Mouse (Mus musculus): Measurements from ENCODE around the gene Catip. TPM values are rescaled to one million over a fixed set of nuclear protein-coding genes. Genes with fewer than 3 reads are reported as not detected.
A peak's percentile ranks its signal among the peaks of the same experiment; 100 is the strongest.
"Not testable (repeated sequence)": the region's sequence is repeated elsewhere in the genome, so short reads cannot be mapped to it uniquely, and the experiment has no call there.

The Catip gene
- polyA plus RNA-seq (2021): 2.2 TPM

DNA sequence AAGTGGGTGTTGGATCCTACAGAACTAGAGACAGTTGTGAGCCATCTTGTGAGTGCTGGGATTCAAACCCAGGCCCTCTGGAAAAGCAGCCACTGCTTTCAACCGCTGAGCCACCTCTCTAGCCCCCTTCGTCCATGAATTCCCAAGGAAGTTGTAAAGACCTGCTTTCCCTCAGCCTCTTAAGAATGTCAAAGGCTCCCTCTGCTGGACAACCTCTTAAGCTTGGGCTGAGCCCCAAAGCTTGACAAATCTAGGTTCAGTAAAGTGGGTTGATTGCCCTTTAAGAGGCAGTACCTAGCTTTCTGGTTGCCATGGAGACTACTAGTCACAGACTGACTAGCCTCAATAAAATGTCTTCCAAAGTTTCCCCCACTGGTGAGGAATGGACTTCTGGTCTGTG lies at the start of gene Catip:
TSS of gene Catip (plus strand) at position 297 of the 400 bp plus-strand sequence.
- POLR2A ChIA-PET: interaction anchor here (0.8 to 1.4 kb wide), 2 partner anchors 15 to 74 kb away, joined by 4 to 5 read pairs; no protein-coding TSS in a partner anchor
- in situ Hi-C loops (cut with MboI; ENCODE audit: low pct_unique_long_range_greater_than_20kb): loop anchor here (5.0 kb wide), 1 partner anchor 50 kb away; no protein-coding TSS in a partner anchor
- CTCF ChIA-PET: interaction anchor here (0.8 to 3.9 kb wide), 10 partner anchors 14 to 165 kb away, joined by 3 to 18 read pairs (median 3); no protein-coding TSS in a partner anchor
- TF ChIP-seq CTCF (IDR thresholded peaks at IDR 0.05): peak; percentile 96
- no peaks in the 10 kb centered on the region for H3K27me3 ChIP-seq
- DNase-seq (ENCODE audit: low read depth, low spot score) (peak; percentile 46), ATAC-seq (peak; percentile 69)

DNA sequence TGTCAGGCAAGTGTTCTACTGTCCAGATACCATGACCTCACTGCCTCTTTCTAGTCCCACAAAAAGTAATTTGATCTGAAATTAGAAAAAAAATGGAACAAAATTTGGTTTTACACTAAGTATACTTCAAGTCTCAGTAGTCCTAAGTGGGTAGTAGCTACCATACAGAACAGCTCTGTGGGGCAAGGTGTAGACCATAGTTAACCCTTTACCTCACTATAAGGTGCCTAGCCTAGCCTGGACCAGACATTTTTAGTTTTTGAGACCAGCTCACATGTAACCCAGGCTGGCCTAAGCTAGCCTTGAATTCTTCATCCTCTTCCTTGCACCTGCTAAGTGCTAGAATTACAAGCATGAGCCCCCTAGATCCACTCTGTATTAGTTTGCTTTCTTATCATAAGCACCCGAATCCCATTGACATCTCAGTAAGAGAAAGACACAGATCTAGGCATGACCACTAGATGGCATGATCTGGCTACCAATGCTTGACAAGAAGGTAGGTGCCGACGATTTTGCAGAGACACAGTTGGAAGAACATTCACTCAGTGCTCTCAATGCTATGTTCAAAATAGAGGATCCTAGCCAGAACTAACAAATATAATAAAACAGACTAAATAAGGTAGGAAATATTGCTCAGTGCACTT lies 48.7 kb upstream of the Catip start:
- DNase-seq (ENCODE audit: low read depth, low spot score): no peak
- no peaks in the 10 kb centered on the region for H3K27me3 ChIP-seq
- ChIA-PET POLR2A (no interaction called here), CTCF (interaction anchor here (0.6 to 3.7 kb wide), 9 partner anchors 15 to 107 kb away, joined by 3 to 18 read pairs (median 4); partner anchors contain the start of gene Catip)
- peak; percentile 86 for TF ChIP-seq CTCF (IDR thresholded peaks at IDR 0.05)
- no peak for ATAC-seq
- in situ Hi-C loops (cut with MboI; ENCODE audit: low pct_unique_long_range_greater_than_20kb): loop anchor here (5.0 kb wide), 2 partner anchors 49 to 134 kb away; partner anchors contain the start of gene Catip

- DNase-seq (ENCODE audit: low read depth, low spot score) (no peak), ATAC-seq (no peak)
- no peaks in the 10 kb centered on the region for H3K27me3 ChIP-seq
- TF ChIP-seq CTCF (IDR thresholded peaks at IDR 0.05): no peak
- in situ Hi-C loops (cut with MboI; ENCODE audit: low pct_unique_long_range_greater_than_20kb): loop anchor here (5.0 kb wide), 2 partner anchors 48 to 133 kb away; partner anchors contain the start of gene Catip
- ChIA-PET POLR2A (interaction anchor here (0.8 kb wide), 1 partner anchor 83 kb away, joined by 5 read pairs; no protein-coding TSS in a partner anchor), CTCF (interaction anchor here (3.5 to 3.7 kb wide), 2 partner anchors 13 to 47 kb away, joined by 9 to 18 read pairs; partner anchors contain the start of gene Catip)
Measured at GRCm38 (mm10) chr1:74314796-74315195, 47.1 kb upstream of the Catip start.

DNA sequence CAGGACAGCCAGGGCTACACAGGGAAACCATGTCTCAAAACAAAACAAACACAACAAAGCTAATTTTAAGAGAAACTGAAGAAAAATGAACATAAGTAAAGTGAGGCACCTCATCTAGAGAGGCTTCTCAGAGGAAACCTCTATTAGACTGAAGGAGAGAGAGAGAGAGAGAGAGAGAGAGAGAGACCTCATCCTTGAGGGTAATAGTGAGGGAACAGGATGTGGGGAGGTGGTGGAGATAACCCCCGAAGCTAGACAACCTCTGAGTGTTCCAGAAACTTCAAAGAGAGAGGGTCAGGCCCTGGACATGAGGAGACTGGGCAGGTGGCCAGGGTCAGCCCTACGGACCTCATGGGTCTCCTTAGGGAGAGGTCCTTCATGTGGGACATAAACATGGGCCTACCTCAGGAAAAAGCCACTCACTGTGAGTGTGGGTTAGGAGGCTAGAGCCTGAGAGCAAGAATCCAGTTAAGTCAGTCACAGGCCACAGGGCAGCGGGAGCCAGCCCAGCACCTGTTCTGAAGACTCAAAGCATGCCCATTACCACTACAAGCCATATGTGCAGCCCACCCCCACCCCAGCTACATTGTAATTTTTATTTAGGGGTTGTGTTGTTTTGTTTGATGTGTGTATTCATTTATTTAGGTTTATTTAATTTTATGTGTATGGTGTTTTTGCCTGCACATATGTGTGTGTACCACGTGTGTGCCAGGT lies 45.6 kb upstream of the Catip start:
- POLR2A ChIA-PET: no interaction called here
- DNase-seq (ENCODE audit: low read depth, low spot score) (no peak), ATAC-seq (no peak)
- H3K27me3 ChIP-seq: no peaks in the 10 kb centered on the region
- no peak for TF ChIP-seq CTCF (IDR thresholded peaks at IDR 0.05)
- in situ Hi-C loops (cut with MboI; ENCODE audit: low pct_unique_long_range_greater_than_20kb): no loop called here
- CTCF ChIA-PET: no interaction called here

DNA sequence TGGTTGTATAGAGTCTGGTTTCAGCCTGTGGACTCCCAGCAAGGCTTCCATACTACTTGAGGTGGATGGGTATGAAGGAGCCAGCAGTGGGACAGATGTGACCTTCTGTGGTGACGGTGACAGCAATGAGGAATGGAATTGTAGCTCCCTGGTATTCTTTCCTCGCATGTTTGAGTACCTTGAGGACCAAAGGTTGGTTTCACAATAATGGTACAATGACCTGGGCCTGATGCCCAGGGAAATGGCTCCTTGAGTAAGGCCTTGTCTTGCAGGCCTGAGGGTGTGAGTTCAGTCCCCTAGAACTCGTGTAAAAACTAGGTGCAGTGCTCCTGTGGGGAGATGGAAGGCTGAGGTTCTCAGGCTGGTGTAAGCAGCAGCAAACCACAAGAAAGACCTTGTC lies 43.2 kb upstream of the Catip start:
- in situ Hi-C loops (cut with MboI; ENCODE audit: low pct_unique_long_range_greater_than_20kb): no loop called here
- TF ChIP-seq CTCF (IDR thresholded peaks at IDR 0.05): no peak
- H3K27me3 ChIP-seq: no peaks in the 10 kb centered on the region
- CTCF ChIA-PET: no interaction called here
- DNase-seq (ENCODE audit: low read depth, low spot score) (no peak), ATAC-seq (no peak)
- POLR2A ChIA-PET: no interaction called here

- DNase-seq (ENCODE audit: low read depth, low spot score) (no peak), ATAC-seq (no peak)
- TF ChIP-seq CTCF (IDR thresholded peaks at IDR 0.05): no peak
- H3K27me3 ChIP-seq: no peaks in the 10 kb centered on the region
- in situ Hi-C loops (cut with MboI; ENCODE audit: low pct_unique_long_range_greater_than_20kb): no loop called here
- ChIA-PET POLR2A (no interaction called here), CTCF (no interaction called here)
Measured at GRCm38 (mm10) chr1:74321396-74321795, 40.5 kb upstream of the Catip start.

GRCm38 (mm10) chr1:74326916-74327315 lies 35.0 kb upstream of the Catip start:
- ATAC-seq; DNase-seq (ENCODE audit: low read depth, low spot score); POLR2A ChIA-PET; in situ Hi-C loops (cut with MboI; ENCODE audit: low pct_unique_long_range_greater_than_20kb); H3K27me3 ChIP-seq: not testable (repeated sequence)
- TF ChIP-seq CTCF (IDR thresholded peaks at IDR 0.05): peak; percentile 67
- CTCF ChIA-PET: interaction anchor here (1.0 to 2.1 kb wide), 2 partner anchors 14 to 24 kb away, joined by 3 to 9 read pairs; no protein-coding TSS in a partner anchor

DNA sequence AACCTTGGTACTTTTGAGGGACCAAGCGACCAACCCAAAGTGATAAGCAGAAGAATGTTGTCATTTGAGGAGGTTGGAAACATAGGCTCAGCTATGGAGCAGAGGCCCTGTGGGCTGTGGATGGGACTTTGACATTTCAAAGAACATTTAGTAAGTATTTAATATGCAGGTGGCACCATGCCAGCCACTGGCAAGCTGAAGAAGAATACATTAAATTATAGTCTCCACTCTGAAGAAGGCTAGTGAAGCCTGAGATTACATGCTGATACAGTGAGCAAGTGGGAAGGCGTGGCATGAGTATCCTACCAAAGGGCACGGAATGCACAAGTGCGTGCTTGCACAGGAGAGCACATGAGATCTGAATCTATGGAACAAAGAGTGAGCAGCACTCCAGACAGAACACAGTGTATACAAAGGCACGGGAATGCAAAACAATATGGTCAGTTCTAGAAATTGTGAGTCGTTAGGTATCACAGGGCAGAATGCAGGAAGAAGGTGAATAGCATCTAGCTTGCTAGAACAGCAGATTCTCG lies 31.9 kb upstream of the Catip start:
- in situ Hi-C loops (cut with MboI; ENCODE audit: low pct_unique_long_range_greater_than_20kb): no loop called here
- CTCF ChIA-PET: interaction anchor here (0.7 to 1.3 kb wide), 2 partner anchors 17 to 31 kb away, joined by 3 to 4 read pairs; no protein-coding TSS in a partner anchor
- POLR2A ChIA-PET: interaction anchor here (0.6 kb wide), 1 partner anchor 1148 kb away, joined by 4 read pairs; no protein-coding TSS in a partner anchor
- H3K27me3 ChIP-seq: no peaks in the 10 kb centered on the region
- no peak for DNase-seq (ENCODE audit: low read depth, low spot score)
- no peak for ATAC-seq
- no peak for TF ChIP-seq CTCF (IDR thresholded peaks at IDR 0.05)

- no peak for ATAC-seq
- ChIA-PET POLR2A (no interaction called here), CTCF (interaction anchor here (1.0 to 1.3 kb wide), 2 partner anchors 18 to 46 kb away, joined by 3 to 4 read pairs; partner anchors contain the start of genes Aamp and Pnkd)
- in situ Hi-C loops (cut with MboI; ENCODE audit: low pct_unique_long_range_greater_than_20kb): no loop called here
- DNase-seq (ENCODE audit: low read depth, low spot score): no peak
- no peaks in the 10 kb centered on the region for H3K27me3 ChIP-seq
- no peak for TF ChIP-seq CTCF (IDR thresholded peaks at IDR 0.05)
Measured at GRCm38 (mm10) chr1:74331046-74331681, 30.7 kb upstream of the Catip start.

GRCm38 (mm10) chr1:74332241-74332763 lies 29.6 kb upstream of the Catip start:
- in situ Hi-C loops (cut with MboI; ENCODE audit: low pct_unique_long_range_greater_than_20kb): no loop called here
- H3K27me3 ChIP-seq: no peaks in the 10 kb centered on the region
- CTCF ChIA-PET: interaction anchor here (0.9 to 1.2 kb wide), 3 partner anchors 28 to 127 kb away, joined by 3 read pairs; partner anchors contain the start of genes Aamp and Pnkd
- TF ChIP-seq CTCF (IDR thresholded peaks at IDR 0.05): no peak
- DNase-seq (ENCODE audit: low read depth, low spot score): peak; percentile 68
- ATAC-seq: peak; percentile 88
- POLR2A ChIA-PET: no interaction called here

All from Patski (cell line).